Mouse (Mus musculus) lung, postnatal 0 days (tissue): ENCODE measurements around the gene Sbk1. TPM values are rescaled to one million over a fixed set of nuclear protein-coding genes. Genes with fewer than 3 reads are reported as not detected.

Experiments
- ATAC-seq: fragments of 200-750 bp; cut with Nextera tagmentation; 2 replicates; pipeline ENCODE4 v1.8.0; 2017; ENCODE audit warnings: moderate library complexity
- DNase-seq: peaks from one replicate; pipeline ENCODE4 v3.0.0-alpha.2; 2016; ENCODE audit warnings: low spot score
- H3K27ac ChIP-seq: fragments of 300-500 bp; sonication (generic); 2 replicates; pipeline ENCODE4 v1.5.1; 2014; ENCODE audit warnings: antibody characterized with exemption, mild to moderate bottlenecking, low read length, mixed read lengths
- H3K27me3 ChIP-seq: fragments of 300-500 bp; sonication (generic); replicated peaks from 2 replicates; pipeline ENCODE4 v1.6.1; 2014; ENCODE audit warnings: low read length, mixed read lengths; ENCODE audit not compliant: insufficient read depth
- H3K36me3 ChIP-seq: fragments of 300-500 bp; sonication (generic); 2 replicates; pipeline ENCODE4 v1.6.1; 2014; ENCODE audit warnings: low read length, mixed read lengths; ENCODE audit not compliant: insufficient read depth
- H3K4me1 ChIP-seq: fragments of 300-500 bp; sonication (generic); 2 replicates; pipeline ENCODE4 v1.6.1; 2014; ENCODE audit warnings: antibody characterized with exemption, low read depth, low read length, mixed read lengths; ENCODE audit not compliant: insufficient read depth
- H3K4me2 ChIP-seq: fragments of 300-500 bp; sonication (generic); replicated peaks from 2 replicates; pipeline ENCODE4 v1.6.1; 2014; ENCODE audit warnings: low read depth, mild to moderate bottlenecking, low read length, moderate library complexity, mixed read lengths
- H3K4me3 ChIP-seq: fragments of 300-500 bp; sonication (generic); 2 replicates; pipeline ENCODE4 v1.5.1; 2014; ENCODE audit warnings: low read depth, low read length
- H3K9ac ChIP-seq: fragments of 300-500 bp; sonication (generic); replicated peaks from 2 replicates; pipeline ENCODE4 v1.6.1; 2014; ENCODE audit warnings: low read depth, mild to moderate bottlenecking
- H3K9me3 ChIP-seq: fragments of 300-500 bp; sonication (generic); 2 replicates; pipeline ENCODE4 v1.6.1; 2016; ENCODE audit warnings: low read length, mixed read lengths
- CTCF ChIP-seq: IDR thresholded peaks from 2 replicates; pipeline ENCODE4 v1.5.1; 2016; ENCODE audit warnings: antibody characterized with exemption, mild to moderate bottlenecking
- EP300 ChIP-seq: IDR thresholded peaks from 2 replicates; pipeline ENCODE4 v1.6.1; 2016; ENCODE audit warnings: antibody characterized with exemption, mild to moderate bottlenecking, control low read depth
- WGBS: fragments of 180-500 bp; shearing (Covaris S2); extraction: QIAGEN DNeasy Blood & Tissue Kit; methylation state at CpG from one replicate; pipeline ENCODE4 v1.1.7; 2014; 5-methylcytosine and 5-hydroxymethylcytosine counted together
- polyA plus RNA-seq: library from polyadenylated mRNA; unstranded; fragments of >200 nt; fragmentation: Nextera tagmentation; extraction: Ambion mirVana; gene quantifications from 2 replicates; pipeline ENCODE4 v1.2.1, GENCODE M21; 2015

Gene Sbk1
- polyA plus RNA-seq, 1 experiment from 2014 or later, result 5.5 TPM

- H3K4me2 ChIP-seq, result no peak overlapping the region
- TF ChIP-seq EP300 (no peak), CTCF (no peak)
- H3K27ac ChIP-seq, result no peak overlapping the region
Measured at GRCm38 (mm10) chr7:126249146-126249545, 23.3 kb upstream of the Sbk1 start.

GRCm38 (mm10) chr7:126249986-126250385 is 22.4 kb upstream of the Sbk1 start:
- Histone ChIP-seq H3K4me3 (no peak overlapping the region), H3K4me2 (no peak overlapping the region), H3K27ac (no peak overlapping the region), H3K27me3 (no peaks in the 10 kb centered on the region), H3K9me3 (no peaks in the 10 kb centered on the region), H3K9ac (no peak overlapping the region), H3K36me3 (no peaks in the 10 kb centered on the region), H3K4me1 (no peaks in the 10 kb centered on the region)
- no peak for ATAC-seq
- TF ChIP-seq EP300, result no peak
- no peak for DNase-seq
- 80% methylated on average over 3 of the region's 3 CpGs for WGBS

More at GRCm38 (mm10) chr7:126249146-126249545, 23.3 kb upstream of the Sbk1 start:
- H3K27me3 ChIP-seq, result no peaks in the 10 kb centered on the region
- WGBS, result 70% methylated on average over 5 of the region's 5 CpGs
- no peak overlapping the region for H3K9ac ChIP-seq
- no peaks in the 10 kb centered on the region for H3K9me3 ChIP-seq
- no peak overlapping the region for H3K4me3 ChIP-seq
- ATAC-seq (no peak), DNase-seq (no peak)
- no peaks in the 10 kb centered on the region for H3K36me3 ChIP-seq
- H3K4me1 ChIP-seq, result no peaks in the 10 kb centered on the region

GRCm38 (mm10) chr7:126250481-126250880 is 21.9 kb upstream of the Sbk1 start:
- ATAC-seq, result no peak
- Histone ChIP-seq H3K36me3 (no peaks in the 10 kb centered on the region), H3K27ac (no peak overlapping the region), H3K4me1 (no peaks in the 10 kb centered on the region), H3K4me3 (no peak overlapping the region), H3K9me3 (no peaks in the 10 kb centered on the region), H3K4me2 (no peak overlapping the region), H3K27me3 (no peaks in the 10 kb centered on the region), H3K9ac (no peak overlapping the region)
- no peak for TF ChIP-seq CTCF
- TF ChIP-seq EP300, result no peak
- 60% methylated on average over 7 of the region's 7 CpGs for WGBS
- no peak for DNase-seq

DNA sequence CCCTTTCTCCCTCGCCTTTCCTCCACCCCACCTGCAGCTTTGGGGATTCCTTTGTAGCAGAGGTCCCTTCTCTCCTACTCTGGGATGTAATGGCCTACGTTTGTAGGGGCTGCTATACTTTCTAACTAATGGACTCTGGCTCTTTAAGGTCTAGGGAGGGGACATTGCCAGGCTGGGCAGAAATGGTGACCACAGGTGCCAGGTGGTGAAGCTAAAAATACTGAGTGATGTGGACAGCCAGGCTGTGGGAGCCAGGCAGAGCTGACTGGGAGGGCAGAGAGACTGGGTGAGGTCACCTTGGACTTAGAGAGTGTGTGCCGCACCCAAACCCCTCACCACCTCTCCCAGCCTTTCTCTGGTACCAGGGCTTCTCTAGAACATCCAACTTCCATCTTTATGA is 20.7 kb upstream of the Sbk1 start:
- no peak overlapping the region for H3K4me2 ChIP-seq
- no peaks in the 10 kb centered on the region for H3K4me1 ChIP-seq
- no peak overlapping the region for H3K4me3 ChIP-seq
- DNase-seq (no peak), ATAC-seq (no peak)
- H3K9ac ChIP-seq, result no peak overlapping the region
- no peak overlapping the region for H3K27ac ChIP-seq
- H3K36me3 ChIP-seq, result no peaks in the 10 kb centered on the region
- no peaks in the 10 kb centered on the region for H3K9me3 ChIP-seq
- no peaks in the 10 kb centered on the region for H3K27me3 ChIP-seq
- WGBS, result 56% methylated on average over 3 of the region's 3 CpGs
- TF ChIP-seq CTCF (no peak), EP300 (no peak)

- Histone ChIP-seq H3K27me3 (no peaks in the 10 kb centered on the region), H3K4me3 (no peak overlapping the region), H3K9me3 (no peaks in the 10 kb centered on the region), H3K36me3 (no peaks in the 10 kb centered on the region), H3K27ac (no peak overlapping the region), H3K4me2 (no peak overlapping the region), H3K9ac (no peak overlapping the region), H3K4me1 (no peaks in the 10 kb centered on the region)
- DNase-seq, result no peak
- no peak for TF ChIP-seq EP300
- 73% methylated on average over 5 of the region's 5 CpGs for WGBS
- ATAC-seq, result no peak
Measured at GRCm38 (mm10) chr7:126252230-126252629, 20.2 kb upstream of the Sbk1 start.

- no peaks in the 10 kb centered on the region for H3K9me3 ChIP-seq
- H3K27me3 ChIP-seq, result no peaks in the 10 kb centered on the region
- peak; percentile 96 for TF ChIP-seq CTCF
- TF ChIP-seq EP300, result no peak
- WGBS, result 5% methylated on average over 18 of the region's 18 CpGs
- no peak overlapping the region for H3K4me3 ChIP-seq
- no peak overlapping the region for H3K9ac ChIP-seq
- no peaks in the 10 kb centered on the region for H3K36me3 ChIP-seq
- ATAC-seq (peak; percentile 48), DNase-seq (peak; percentile 77)
- H3K4me1 ChIP-seq, result no peaks in the 10 kb centered on the region
- no peak overlapping the region for H3K27ac ChIP-seq
- no peak overlapping the region for H3K4me2 ChIP-seq
Measured at GRCm38 (mm10) chr7:126260280-126261210, 11.9 kb upstream of the Sbk1 start.
